Mouse (Mus musculus) embryonic facial prominence, embryonic 14.5 days (tissue): ENCODE data around the gene Adra2a. TPM values are rescaled to one million over a fixed set of nuclear protein-coding genes. Genes with fewer than 3 reads are reported as not detected.
A peak's percentile ranks its signal among the peaks of the same experiment; 100 is the strongest.

Source experiments
- ATAC-seq: fragments of 200-750 bp; cut with Nextera tagmentation; 2 replicates; pipeline ENCODE4 v1.8.0; 2017; ENCODE audit warnings: low read depth, moderate number of reproducible peaks, moderate TSS enrichment
- DNase-seq: peaks from one replicate; pipeline ENCODE4 v3.0.0-alpha.2; 2015; ENCODE audit warnings: low spot score
- H3K27ac ChIP-seq: fragments of 300-500 bp; sonication (generic); replicated peaks from 2 replicates; pipeline ENCODE4 v1.5.1; 2014; ENCODE audit warnings: low read depth, mild to moderate bottlenecking, low read length, moderate library complexity
- H3K27me3 ChIP-seq: fragments of 300-500 bp; sonication (generic); replicated peaks from 2 replicates; pipeline ENCODE4 v1.6.1; 2014; ENCODE audit warnings: low read length; ENCODE audit not compliant: control insufficient read depth, insufficient read depth
- H3K36me3 ChIP-seq: fragments of 300-500 bp; sonication (generic); 2 replicates; pipeline ENCODE4 v1.6.1; 2014; ENCODE audit warnings: low read length, mixed read lengths; ENCODE audit not compliant: control insufficient read depth, insufficient read depth
- H3K4me1 ChIP-seq: fragments of 300-500 bp; sonication (generic); 2 replicates; pipeline ENCODE4 v1.6.1; 2014; ENCODE audit warnings: antibody characterized with exemption, low read length; ENCODE audit not compliant: control insufficient read depth, insufficient read depth
- H3K4me2 ChIP-seq: fragments of 300-500 bp; sonication (generic); 2 replicates; pipeline ENCODE4 v1.6.1; 2014; ENCODE audit warnings: low read depth, mild to moderate bottlenecking, low read length, moderate library complexity, mixed read lengths
- H3K4me3 ChIP-seq: fragments of 300-500 bp; sonication (generic); 2 replicates; pipeline ENCODE4 v1.5.1; 2014; ENCODE audit warnings: low read depth, mild to moderate bottlenecking, low read length
- H3K9ac ChIP-seq: fragments of 300-500 bp; sonication (generic); 2 replicates; pipeline ENCODE4 v1.6.1; 2014; ENCODE audit warnings: low read depth, mild to moderate bottlenecking, low read length, moderate library complexity, mixed read lengths
- H3K9me3 ChIP-seq: fragments of 300-500 bp; sonication (generic); 2 replicates; pipeline ENCODE4 v1.6.1; 2016; ENCODE audit warnings: low read length; ENCODE audit not compliant: control insufficient read depth
- WGBS: fragments of 180-500 bp; shearing (Covaris S2); extraction: QIAGEN DNeasy Blood & Tissue Kit; methylation state at CpG from one replicate; pipeline ENCODE4 v1.1.7; 2014; 5-methylcytosine and 5-hydroxymethylcytosine counted together
- polyA plus RNA-seq: library from polyadenylated mRNA; unstranded; fragments of >200 nt; fragmentation: Nextera tagmentation; extraction: Ambion mirVana; gene quantifications from 2 replicates; pipeline ENCODE4 v1.2.1, GENCODE M21; 2014

Gene Adra2a
- 2.1 and 2.3 TPM in 2 replicates for polyA plus RNA-seq

- Histone ChIP-seq H3K4me2 (peak within 1 kb of the TSS; percentile 99), H3K9me3 (no peaks in the 10 kb centered on the region), H3K36me3 (no peaks in the 10 kb centered on the region), H3K9ac (peak within 1 kb of the TSS; percentile 60), H3K4me3 (peak within 1 kb of the TSS; percentile 54), H3K27ac (no peak within 1 kb of the TSS), H3K4me1 (peaks cover 27% of the 10 kb centered on the region), H3K27me3 (peaks cover 45% of the 10 kb centered on the region)
- WGBS, result 72% methylated on average over 5 of the region's 5 CpGs
- DNase-seq (no peak), ATAC-seq (no peak)
Measured at GRCm38 (mm10) chr19:54043851-54044250, at the start of gene Adra2a. Gene Adra2a, plus strand, starts transcription at chr19:54044151.

GRCm38 (mm10) chr19:53994276-53994675 lies 49.7 kb upstream of the Adra2a start:
- no peaks in the 10 kb centered on the region for H3K27me3 ChIP-seq
- 0 out of 2 replicates have a peak, but pooled peaks cover 4% of the 10 kb centered on the region for H3K36me3 ChIP-seq
- ATAC-seq (no peak), DNase-seq (no peak)
- H3K4me3 ChIP-seq, result no peak overlapping the region
- no peaks in the 10 kb centered on the region for H3K9me3 ChIP-seq
- H3K27ac ChIP-seq, result no peak overlapping the region
- 67% methylated on average over 1 of the region's 1 CpGs for WGBS
- no peak overlapping the region for H3K9ac ChIP-seq
- H3K4me1 ChIP-seq, result peaks cover 4% of the 10 kb centered on the region; the same call in 1 of the 2 replicates
- H3K4me2 ChIP-seq, result no peak overlapping the region

- H3K4me2 ChIP-seq, result no peak overlapping the region
- WGBS, result 75% methylated on average over 4 of the region's 4 CpGs
- ATAC-seq, result no peak
Measured at GRCm38 (mm10) chr19:54010973-54011372, 33.0 kb upstream of the Adra2a start.

GRCm38 (mm10) chr19:54014999-54015398 lies 29.0 kb upstream of the Adra2a start:
- no peaks in the 10 kb centered on the region for H3K9me3 ChIP-seq
- ATAC-seq (no peak), DNase-seq (no peak)
- no peak overlapping the region for H3K27ac ChIP-seq
- WGBS, result 95% methylated on average over 5 of the region's 5 CpGs
- no peaks in the 10 kb centered on the region for H3K27me3 ChIP-seq
- H3K4me1 ChIP-seq, result no peaks in the 10 kb centered on the region
- no peaks in the 10 kb centered on the region; the same call in 1 of the 2 replicates for H3K36me3 ChIP-seq
- no peak overlapping the region for H3K4me2 ChIP-seq
- H3K9ac ChIP-seq, result no peak overlapping the region
- H3K4me3 ChIP-seq, result no peak overlapping the region

More at GRCm38 (mm10) chr19:54010973-54011372, 33.0 kb upstream of the Adra2a start:
- Histone ChIP-seq H3K4me3 (no peak overlapping the region), H3K9me3 (no peaks in the 10 kb centered on the region), H3K4me1 (no peaks in the 10 kb centered on the region), H3K27me3 (no peaks in the 10 kb centered on the region), H3K36me3 (0 out of 2 replicates have a peak, but pooled peaks cover 1% of the 10 kb centered on the region), H3K9ac (no peak overlapping the region), H3K27ac (no peak overlapping the region)
- no peak for DNase-seq

- Histone ChIP-seq H3K4me2 (no peak overlapping the region), H3K4me3 (no peak overlapping the region), H3K36me3 (peaks cover 2% of the 10 kb centered on the region), H3K4me1 (no peaks in the 10 kb centered on the region), H3K9ac (no peak overlapping the region), H3K27ac (no peak overlapping the region), H3K9me3 (no peaks in the 10 kb centered on the region), H3K27me3 (no peaks in the 10 kb centered on the region)
- ATAC-seq, result no peak
- WGBS, result 89% methylated on average over 5 of the region's 5 CpGs
- DNase-seq, result no peak
Measured at GRCm38 (mm10) chr19:54015503-54015902, 28.4 kb upstream of the Adra2a start.

- Histone ChIP-seq H3K4me1 (no peaks in the 10 kb centered on the region), H3K9ac (no peak overlapping the region), H3K4me3 (no peak overlapping the region), H3K27me3 (no peaks in the 10 kb centered on the region), H3K36me3 (peaks cover 30% of the 10 kb centered on the region), H3K27ac (no peak overlapping the region), H3K4me2 (no peak overlapping the region), H3K9me3 (no peaks in the 10 kb centered on the region)
- WGBS, result 94% methylated on average over 6 of the region's 6 CpGs
- ATAC-seq (no peak), DNase-seq (peak; percentile 14)
Measured at GRCm38 (mm10) chr19:54035100-54035499, 8.9 kb upstream of the Adra2a start.

- no peaks in the 10 kb centered on the region for H3K4me1 ChIP-seq
- H3K27me3 ChIP-seq, result 0 out of 2 replicates have a peak, but pooled peaks cover 7% of the 10 kb centered on the region
- H3K27ac ChIP-seq, result no peak overlapping the region
- H3K9ac ChIP-seq, result no peak overlapping the region
- no peak for DNase-seq
- no peak overlapping the region for H3K4me3 ChIP-seq
- no peak overlapping the region for H3K4me2 ChIP-seq
- WGBS, result 83% methylated on average over 7 of the region's 7 CpGs
- H3K36me3 ChIP-seq, result peaks cover 11% of the 10 kb centered on the region; the same call in 1 of the 2 replicates
- ATAC-seq, result no peak
- H3K9me3 ChIP-seq, result no peaks in the 10 kb centered on the region
Measured at GRCm38 (mm10) chr19:54039441-54039840, 4.5 kb upstream of the Adra2a start.

- H3K4me3 ChIP-seq, result no peak overlapping the region
- peaks cover 11% of the 10 kb centered on the region for H3K27me3 ChIP-seq
- peaks cover 2% of the 10 kb centered on the region; the same call in 1 of the 2 replicates for H3K4me1 ChIP-seq
- H3K27ac ChIP-seq, result no peak overlapping the region
- WGBS, result 61% methylated on average over 4 of the region's 4 CpGs
- DNase-seq (no peak), ATAC-seq (no peak)
- no peaks in the 10 kb centered on the region for H3K9me3 ChIP-seq
- H3K9ac ChIP-seq, result no peak overlapping the region
- H3K36me3 ChIP-seq, result peaks cover 6% of the 10 kb centered on the region; the same call in 1 of the 2 replicates
- no peak overlapping the region for H3K4me2 ChIP-seq
Measured at GRCm38 (mm10) chr19:54040356-54041028, 3.5 kb upstream of the Adra2a start.

- H3K27me3 ChIP-seq, result peaks cover 16% of the 10 kb centered on the region
- H3K4me2 ChIP-seq, result no peak overlapping the region
- peaks cover 6% of the 10 kb centered on the region for H3K4me1 ChIP-seq
- H3K36me3 ChIP-seq, result 0 out of 2 replicates have a peak, but pooled peaks cover under 1% of the 10 kb centered on the region
- no peak for ATAC-seq
- 30% methylated on average over 5 of the region's 5 CpGs for WGBS
- H3K4me3 ChIP-seq, result no peak overlapping the region
- H3K27ac ChIP-seq, result no peak overlapping the region
- no peaks in the 10 kb centered on the region for H3K9me3 ChIP-seq
- no peak overlapping the region for H3K9ac ChIP-seq
- DNase-seq, result no peak
Measured at GRCm38 (mm10) chr19:54041029-54041367, 3.0 kb upstream of the Adra2a start.
